Mouse (Mus musculus): ENCODE data around the gene Bckdhb. TPM values are rescaled to one million over a fixed set of nuclear protein-coding genes. Genes with fewer than 3 reads are reported as not detected.

Gene Bckdhb
- polyA plus RNA-seq (2015; fragmentation: Nextera tagmentation; extraction: Ambion mirVana), result 77.3 and 80.1 TPM in 2 replicates

DNA sequence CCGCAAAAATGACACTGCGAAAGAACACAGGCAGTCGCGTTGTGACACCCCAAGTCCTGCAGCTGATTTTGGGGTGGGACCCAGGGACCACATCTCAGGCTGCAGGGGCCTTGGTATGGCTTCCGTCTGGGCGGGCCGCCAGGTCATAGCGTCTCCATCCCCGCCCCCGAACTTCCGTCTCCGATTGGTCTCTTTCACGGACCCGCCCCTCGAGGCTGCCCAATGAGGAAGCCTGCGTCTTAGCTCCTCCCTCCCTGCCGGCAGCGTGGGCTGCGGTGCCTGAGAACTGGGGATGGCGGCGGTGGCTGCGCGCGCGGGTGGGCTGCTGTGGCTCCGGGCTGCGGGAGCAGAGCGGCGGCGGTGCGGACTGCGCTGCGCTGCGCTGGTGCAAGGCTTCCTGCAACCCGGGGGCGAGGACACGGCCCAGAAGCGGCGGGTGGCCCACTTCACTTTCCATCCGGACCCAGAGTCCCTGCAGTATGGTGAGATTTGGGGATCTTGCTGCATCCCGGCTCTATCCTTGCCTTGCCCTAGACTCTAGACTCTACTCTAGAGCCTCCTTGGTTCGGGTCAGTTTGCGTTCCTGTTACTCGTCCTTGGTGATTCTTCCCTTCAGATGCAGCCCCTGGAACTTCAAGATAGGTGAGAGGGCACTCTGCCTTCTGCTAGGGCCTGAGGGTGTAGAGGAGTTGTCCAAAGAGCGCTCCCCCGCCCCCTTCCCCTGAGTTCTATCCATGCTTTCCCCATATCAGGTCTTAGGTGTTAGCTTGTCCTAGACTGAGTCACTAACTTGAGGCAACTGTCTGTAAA, at the start of gene Bckdhb:
Gene Bckdhb, plus strand, starts transcription at position 268 of the 810 bp plus-strand sequence.
- ATAC-seq (replicated peaks; ENCODE audit: extremely low read depth, insufficient read depth, low FRiP score), result peak; percentile 99
- Histone ChIP-seq H3K27me3 (ENCODE audit: control insufficient read depth, insufficient read depth, low read length) (no peaks in the 10 kb centered on the region), H3K4me1 (ENCODE audit: control insufficient read depth, insufficient read depth, low read length) (peaks cover 5% of the 10 kb centered on the region), H3K9me3 (replicated peaks; ENCODE audit: control insufficient read depth, low read length) (no peaks in the 10 kb centered on the region), H3K4me3 (ENCODE audit: low read length) (peak within 1 kb of the TSS; percentile 90), H3K9ac (ENCODE audit: low read length) (peak within 1 kb of the TSS; percentile 82), H3K4me2 (ENCODE audit: low read depth, low read length) (peak within 1 kb of the TSS; percentile 88), H3K27ac (ENCODE audit: low read length) (peak within 1 kb of the TSS; percentile 46), H3K36me3 (ENCODE audit: control insufficient read depth, insufficient read depth) (no peaks in the 10 kb centered on the region)
- WGBS, result under 1% methylated on average over 46 of the region's 46 CpGs

DNA sequence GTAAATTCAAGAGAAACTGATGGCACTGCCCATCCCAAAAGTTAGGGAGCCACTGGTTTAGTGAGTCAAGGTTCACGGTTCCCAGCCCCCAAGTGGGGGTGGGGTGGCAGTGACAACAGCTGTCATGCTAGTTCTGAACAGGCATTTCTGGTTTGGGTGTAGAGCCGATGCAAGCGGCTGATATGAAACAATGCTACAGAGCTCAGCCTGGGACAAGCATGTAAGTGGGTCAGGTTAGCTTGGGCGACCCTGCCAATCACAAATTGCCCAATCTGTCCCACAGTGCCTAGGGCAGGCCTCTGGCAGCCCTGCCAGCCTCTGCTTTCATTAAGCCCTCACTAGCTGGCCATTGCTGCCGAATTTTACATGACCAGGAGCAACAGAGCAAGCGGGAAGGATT, 42.8 kb upstream of the Bckdhb start:
- no peak overlapping the region for H3K27ac ChIP-seq (ENCODE audit: low read length)
- ATAC-seq (replicated peaks; ENCODE audit: extremely low read depth, insufficient read depth, low FRiP score), result no peak

DNA sequence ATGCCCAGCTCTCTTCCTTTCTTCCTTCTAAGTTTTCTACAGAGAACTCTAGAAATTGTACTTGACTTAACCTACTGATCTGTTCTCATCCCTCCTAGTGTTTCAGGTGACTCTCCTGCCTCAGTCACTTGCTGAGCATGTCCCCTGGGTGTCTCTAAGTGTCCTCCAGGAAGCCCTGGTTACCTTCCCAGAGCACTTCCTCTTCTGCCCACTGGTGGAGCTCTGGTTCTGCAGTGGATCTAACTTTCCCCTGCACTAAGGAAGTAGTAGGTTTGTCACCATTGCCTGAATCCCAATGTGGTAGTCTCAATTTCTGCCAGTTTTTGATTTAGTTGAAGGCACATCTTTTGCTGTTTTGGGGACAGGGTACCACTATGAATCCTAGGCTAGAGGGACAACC, 38.8 kb upstream of the Bckdhb start:
- Histone ChIP-seq H3K4me2 (ENCODE audit: low read depth, low read length) (no peak overlapping the region), H3K9ac (ENCODE audit: low read length) (no peak overlapping the region), H3K27ac (ENCODE audit: low read length) (no peak overlapping the region), H3K36me3 (ENCODE audit: control insufficient read depth, insufficient read depth) (no peaks in the 10 kb centered on the region), H3K4me1 (ENCODE audit: control insufficient read depth, insufficient read depth, low read length) (no peaks in the 10 kb centered on the region), H3K4me3 (ENCODE audit: low read length) (no peak overlapping the region), H3K9me3 (replicated peaks; ENCODE audit: control insufficient read depth, low read length) (no peaks in the 10 kb centered on the region), H3K27me3 (ENCODE audit: control insufficient read depth, insufficient read depth, low read length) (no peaks in the 10 kb centered on the region)
- ATAC-seq (replicated peaks; ENCODE audit: extremely low read depth, insufficient read depth, low FRiP score), result no peak

More for the DNA sequence above, 42.8 kb upstream of the Bckdhb start:
- no peaks in the 10 kb centered on the region for H3K36me3 ChIP-seq (ENCODE audit: control insufficient read depth, insufficient read depth)
- H3K27me3 ChIP-seq (ENCODE audit: control insufficient read depth, insufficient read depth, low read length), result no peaks in the 10 kb centered on the region
- H3K9me3 ChIP-seq (replicated peaks; ENCODE audit: control insufficient read depth, low read length), result no peaks in the 10 kb centered on the region
- H3K4me1 ChIP-seq (ENCODE audit: control insufficient read depth, insufficient read depth, low read length), result no peaks in the 10 kb centered on the region
- H3K4me2 ChIP-seq (ENCODE audit: low read depth, low read length), result no peak overlapping the region
- H3K9ac ChIP-seq (ENCODE audit: low read length), result no peak overlapping the region
- whole genome bisulfite sequencing, result 74% methylated on average over 6 of the region's 6 CpGs
- no peak overlapping the region for H3K4me3 ChIP-seq (ENCODE audit: low read length)

DNA sequence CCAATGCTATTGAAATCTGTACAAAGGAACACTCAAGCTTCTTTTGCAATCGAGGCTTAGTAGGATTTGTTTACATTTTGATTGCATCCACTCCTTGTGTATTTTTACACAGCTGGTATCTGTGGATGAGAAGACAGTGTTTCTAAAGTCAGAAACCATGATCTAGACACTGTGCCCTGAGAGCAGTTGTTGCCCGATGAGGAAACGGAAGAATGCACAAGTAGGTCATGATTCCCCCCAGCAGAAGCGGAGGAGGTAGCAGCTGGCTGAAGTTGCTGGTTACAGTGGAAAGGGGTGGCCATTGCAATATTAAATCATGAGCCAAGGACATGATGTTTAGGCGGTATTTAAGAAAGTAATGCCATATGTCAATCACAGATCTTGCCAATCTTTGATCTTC, 36.7 kb upstream of the Bckdhb start:
- WGBS, result 82% methylated on average over 5 of the region's 5 CpGs
- Histone ChIP-seq H3K4me2 (ENCODE audit: low read depth, low read length) (no peak overlapping the region), H3K9me3 (replicated peaks; ENCODE audit: control insufficient read depth, low read length) (no peaks in the 10 kb centered on the region), H3K27me3 (ENCODE audit: control insufficient read depth, insufficient read depth, low read length) (no peaks in the 10 kb centered on the region), H3K9ac (ENCODE audit: low read length) (no peak overlapping the region), H3K36me3 (ENCODE audit: control insufficient read depth, insufficient read depth) (no peaks in the 10 kb centered on the region), H3K4me1 (ENCODE audit: control insufficient read depth, insufficient read depth, low read length) (no peaks in the 10 kb centered on the region), H3K27ac (ENCODE audit: low read length) (no peak overlapping the region), H3K4me3 (ENCODE audit: low read length) (no peak overlapping the region)
- ATAC-seq (replicated peaks; ENCODE audit: extremely low read depth, insufficient read depth, low FRiP score), result no peak

DNA sequence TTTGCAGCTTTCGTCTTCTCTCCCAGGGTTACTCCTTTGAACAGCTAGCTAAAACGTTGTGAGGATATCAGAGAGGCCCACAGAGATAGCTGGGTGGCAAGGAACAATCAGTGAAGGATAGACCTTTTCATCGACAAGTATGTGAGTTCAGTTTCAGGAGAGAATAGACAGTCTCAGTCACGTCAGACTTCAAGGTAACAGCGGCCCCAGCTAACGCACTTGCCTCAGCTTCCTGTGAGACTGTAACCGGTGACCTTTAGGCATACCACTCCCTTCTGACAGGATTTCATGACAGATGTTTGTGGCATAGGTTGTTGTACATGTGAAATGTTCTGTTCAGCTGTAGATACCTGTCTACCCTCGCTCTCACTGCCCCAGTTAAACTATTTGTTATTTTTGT, 31.9 kb upstream of the Bckdhb start:
- Histone ChIP-seq H3K27me3 (ENCODE audit: control insufficient read depth, insufficient read depth, low read length) (no peaks in the 10 kb centered on the region), H3K4me3 (ENCODE audit: low read length) (no peak overlapping the region), H3K4me1 (ENCODE audit: control insufficient read depth, insufficient read depth, low read length) (no peaks in the 10 kb centered on the region), H3K9ac (ENCODE audit: low read length) (no peak overlapping the region), H3K4me2 (ENCODE audit: low read depth, low read length) (no peak overlapping the region), H3K9me3 (replicated peaks; ENCODE audit: control insufficient read depth, low read length) (no peaks in the 10 kb centered on the region), H3K36me3 (ENCODE audit: control insufficient read depth, insufficient read depth) (no peaks in the 10 kb centered on the region), H3K27ac (ENCODE audit: low read length) (no peak overlapping the region)
- WGBS, result 66% methylated on average over 8 of the region's 8 CpGs
- ATAC-seq (replicated peaks; ENCODE audit: extremely low read depth, insufficient read depth, low FRiP score), result no peak

DNA sequence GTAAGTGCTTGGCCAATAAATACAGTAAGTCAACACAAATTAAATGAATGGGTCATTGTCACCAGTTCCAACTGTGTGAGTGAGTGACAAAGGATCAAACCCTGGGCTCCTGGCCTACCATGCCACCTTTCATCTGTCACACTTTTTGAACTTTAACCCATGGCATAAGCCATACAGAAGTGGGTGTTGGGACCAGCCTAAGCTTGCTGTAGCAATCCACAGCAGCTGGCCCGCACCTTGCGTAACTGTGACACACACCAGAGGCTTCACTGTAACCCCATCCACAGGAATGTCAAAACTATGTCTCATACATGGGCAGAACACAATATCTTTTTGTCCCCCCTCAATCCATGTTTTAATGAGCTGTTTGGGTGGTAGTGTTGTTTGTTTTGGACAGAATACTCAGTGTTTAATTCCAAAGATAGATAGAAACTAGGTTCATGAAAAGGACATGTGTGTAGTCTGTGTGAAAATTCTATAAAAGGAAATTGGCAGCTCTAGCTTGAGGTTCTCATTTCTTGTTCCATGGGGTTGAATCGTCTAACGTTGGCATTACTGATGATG, 31.1 kb upstream of the Bckdhb start:
- ATAC-seq (replicated peaks; ENCODE audit: extremely low read depth, insufficient read depth, low FRiP score), result no peak
- no peak overlapping the region for H3K4me3 ChIP-seq (ENCODE audit: low read length)
- WGBS, result 65% methylated on average over 4 of the region's 4 CpGs
- no peak overlapping the region for H3K4me2 ChIP-seq (ENCODE audit: low read depth, low read length)
- H3K9ac ChIP-seq (ENCODE audit: low read length), result no peak overlapping the region
- H3K9me3 ChIP-seq (replicated peaks; ENCODE audit: control insufficient read depth, low read length), result no peaks in the 10 kb centered on the region
- H3K36me3 ChIP-seq (ENCODE audit: control insufficient read depth, insufficient read depth), result no peaks in the 10 kb centered on the region
- no peak overlapping the region for H3K27ac ChIP-seq (ENCODE audit: low read length)
- H3K4me1 ChIP-seq (ENCODE audit: control insufficient read depth, insufficient read depth, low read length), result no peaks in the 10 kb centered on the region
- no peaks in the 10 kb centered on the region for H3K27me3 ChIP-seq (ENCODE audit: control insufficient read depth, insufficient read depth, low read length)

DNA sequence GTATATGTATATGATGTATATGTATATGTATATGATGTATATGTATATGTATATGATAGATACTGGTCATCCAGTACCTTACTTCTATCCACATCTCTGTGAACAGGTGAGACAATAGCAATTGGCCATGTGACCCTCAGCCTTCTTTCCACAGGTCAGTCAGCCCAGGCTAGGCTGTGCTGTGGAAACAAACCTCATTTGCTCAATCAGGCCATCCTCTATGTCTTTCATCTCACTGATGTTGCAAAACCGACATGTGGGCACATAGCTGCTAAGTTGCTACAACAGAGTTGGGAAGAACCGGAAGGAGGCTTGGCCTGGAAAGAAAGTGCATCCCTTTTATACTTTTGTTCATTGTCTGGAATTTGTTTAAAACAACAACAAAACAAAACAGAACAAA, 22.9 kb upstream of the Bckdhb start:
- Histone ChIP-seq H3K4me1 (ENCODE audit: control insufficient read depth, insufficient read depth, low read length) (no peaks in the 10 kb centered on the region), H3K36me3 (ENCODE audit: control insufficient read depth, insufficient read depth) (no peaks in the 10 kb centered on the region), H3K4me3 (ENCODE audit: low read length) (no peak overlapping the region), H3K27me3 (ENCODE audit: control insufficient read depth, insufficient read depth, low read length) (no peaks in the 10 kb centered on the region), H3K4me2 (ENCODE audit: low read depth, low read length) (no peak overlapping the region), H3K27ac (ENCODE audit: low read length) (no peak overlapping the region), H3K9me3 (replicated peaks; ENCODE audit: control insufficient read depth, low read length) (no peaks in the 10 kb centered on the region), H3K9ac (ENCODE audit: low read length) (no peak overlapping the region)
- 79% methylated on average over 2 of the region's 2 CpGs for WGBS
- no peak for ATAC-seq (replicated peaks; ENCODE audit: extremely low read depth, insufficient read depth, low FRiP score)

DNA sequence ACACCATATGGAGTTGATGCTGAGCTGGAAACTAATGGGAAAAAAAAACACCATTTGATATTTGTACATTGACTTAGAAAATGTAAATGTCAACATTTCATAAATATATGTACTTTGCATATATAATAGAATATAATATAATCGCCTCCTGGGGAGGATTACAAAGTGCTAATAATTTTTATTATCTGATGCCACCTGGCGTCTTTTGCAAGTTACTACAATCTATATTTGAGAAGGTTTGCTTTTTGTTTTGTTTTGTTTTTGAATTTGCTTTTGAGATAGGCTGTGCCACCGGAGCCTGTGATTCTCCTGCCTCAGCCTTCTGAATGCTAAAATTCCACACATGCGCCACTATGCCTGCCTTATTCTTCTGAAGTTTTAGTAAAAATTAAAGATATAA, 19.1 kb upstream of the Bckdhb start:
- Histone ChIP-seq H3K9me3 (replicated peaks; ENCODE audit: control insufficient read depth, low read length) (no peaks in the 10 kb centered on the region), H3K36me3 (ENCODE audit: control insufficient read depth, insufficient read depth) (no peaks in the 10 kb centered on the region), H3K4me2 (ENCODE audit: low read depth, low read length) (no peak overlapping the region), H3K27me3 (ENCODE audit: control insufficient read depth, insufficient read depth, low read length) (no peaks in the 10 kb centered on the region), H3K4me3 (ENCODE audit: low read length) (no peak overlapping the region), H3K9ac (ENCODE audit: low read length) (no peak overlapping the region), H3K27ac (ENCODE audit: low read length) (no peak overlapping the region), H3K4me1 (ENCODE audit: control insufficient read depth, insufficient read depth, low read length) (no peaks in the 10 kb centered on the region)
- no peak for ATAC-seq (replicated peaks; ENCODE audit: extremely low read depth, insufficient read depth, low FRiP score)
- 59% methylated on average over 4 of the region's 4 CpGs for WGBS

DNA sequence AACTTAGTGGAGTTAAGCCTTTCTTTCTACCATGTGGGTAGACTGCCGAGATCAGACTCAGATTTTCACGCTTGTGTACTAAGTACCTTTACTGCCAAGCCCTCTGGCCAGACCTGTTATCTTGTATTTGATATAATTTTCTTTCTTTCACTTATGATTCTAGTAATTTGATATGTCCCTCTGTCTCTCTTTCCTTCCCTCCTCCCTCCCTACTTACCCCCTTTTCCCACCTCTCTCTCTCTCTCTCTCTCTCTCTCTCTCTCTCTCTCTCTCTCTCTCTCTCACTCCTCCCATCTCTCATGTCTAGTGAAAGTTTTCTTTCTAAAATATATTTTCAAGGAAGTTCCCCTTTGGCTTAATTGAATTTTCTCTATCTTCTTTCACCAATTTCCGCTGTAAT, 17.9 kb upstream of the Bckdhb start:
- H3K9me3 ChIP-seq (replicated peaks; ENCODE audit: control insufficient read depth, low read length), result no peaks in the 10 kb centered on the region
- H3K4me3 ChIP-seq (ENCODE audit: low read length), result no peak overlapping the region
- H3K27me3 ChIP-seq (ENCODE audit: control insufficient read depth, insufficient read depth, low read length), result no peaks in the 10 kb centered on the region
- no peak for ATAC-seq (replicated peaks; ENCODE audit: extremely low read depth, insufficient read depth, low FRiP score)
- no peaks in the 10 kb centered on the region for H3K36me3 ChIP-seq (ENCODE audit: control insufficient read depth, insufficient read depth)
- 66% methylated on average over 3 of the region's 3 CpGs for WGBS
- H3K9ac ChIP-seq (ENCODE audit: low read length), result no peak overlapping the region
- H3K4me2 ChIP-seq (ENCODE audit: low read depth, low read length), result no peak overlapping the region
- H3K27ac ChIP-seq (ENCODE audit: low read length), result no peak overlapping the region
- no peaks in the 10 kb centered on the region for H3K4me1 ChIP-seq (ENCODE audit: control insufficient read depth, insufficient read depth, low read length)

All from heart, embryonic 16.5 days (tissue).